Mouse (Mus musculus): Measurements from ENCODE around the gene Nrros. TPM values are rescaled to one million over a fixed set of nuclear protein-coding genes. Genes with fewer than 3 reads are reported as not detected.
"Not testable (repeated sequence)": the region's sequence is repeated elsewhere in the genome, so short reads cannot be mapped to it uniquely, and the experiment has no call there.

The Nrros gene
- polyA plus RNA-seq, 2 experiments from 2014 or later = 61.7 to 77.0 TPM

GRCm38 (mm10) chr16:32114406-32114805 lies 51.0 kb downstream of the Nrros start:
- ATAC-seq = no peak

GRCm38 (mm10) chr16:32113541-32114218 lies 51.7 kb downstream of the Nrros start:
- peak; percentile 91 for ATAC-seq

- ATAC-seq = peak; percentile 15
Measured at GRCm38 (mm10) chr16:32110951-32111699, 54.3 kb downstream of the Nrros start.

- ATAC-seq = no peak
Measured at GRCm38 (mm10) chr16:32108578-32108977, 56.8 kb downstream of the Nrros start.

- peak; percentile 23 for ATAC-seq
Measured at GRCm38 (mm10) chr16:32108170-32108569, 57.2 kb downstream of the Nrros start.

- ATAC-seq = peak; percentile 90
Measured at GRCm38 (mm10) chr16:32107342-32108045, 57.9 kb downstream of the Nrros start.

- ATAC-seq = no peak
Measured at GRCm38 (mm10) chr16:32105698-32106097, 59.7 kb downstream of the Nrros start.

- no peak for ATAC-seq
Measured at GRCm38 (mm10) chr16:32102295-32102694, 63.1 kb downstream of the Nrros start.

- peak; percentile 94 for ATAC-seq
Measured at GRCm38 (mm10) chr16:32099638-32100150, 65.7 kb downstream of the Nrros start, which contains the start of the genes Pigx and Cep19. Gene Pigx (minus strand): TSS chr16:32099740. Gene Cep19 (plus strand): TSS chr16:32099800.

GRCm38 (mm10) chr16:32098897-32099637 lies 66.3 kb downstream of the Nrros start:
- peak; percentile 10 for ATAC-seq

GRCm38 (mm10) chr16:32097757-32098156 lies 67.6 kb downstream of the Nrros start:
- ATAC-seq = not testable (repeated sequence)

Other genes with a start within 250 kb of the Nrros start
- gene Pigz, start 231.7 kb downstream of the Nrros start, polyA plus RNA-seq (2017; shearing (Covaris generic)) = under 1 TPM; 0.65 to 0.67 TPM
- 1 to 10 TPM; 1.3 to 2.6 TPM for gene 0610012G03Rik, start 217.1 kb downstream of the Nrros start, polyA plus RNA-seq (2017; shearing (Covaris generic))
- gene Ncbp2, start 217.1 kb downstream of the Nrros start, polyA plus RNA-seq (2017; shearing (Covaris generic)) = 10 to 100 TPM; 35.0 to 38.4 TPM
- gene Senp5, start 162.3 kb downstream of the Nrros start, polyA plus RNA-seq (2017; shearing (Covaris generic)) = 10 to 100 TPM in 1 of 2 experiments, 1 to 10 TPM in 1; 8.3 to 13.3 TPM
- 10 to 100 TPM; 65.2 to 77.0 TPM for gene Pak2, start 86.3 kb downstream of the Nrros start, polyA plus RNA-seq (2017; shearing (Covaris generic))
- 100 to 1,000 TPM; 108 to 131 TPM for gene Pigx, start 65.9 kb downstream of the Nrros start, polyA plus RNA-seq (2017; shearing (Covaris generic))
- 10 to 100 TPM; 35.0 to 37.8 TPM for gene Cep19, start 65.8 kb downstream of the Nrros start, polyA plus RNA-seq (2017; shearing (Covaris generic))
- gene Bex6, start 14.2 kb upstream of the Nrros start, polyA plus RNA-seq (2017; shearing (Covaris generic)) = not detected
- 1 to 10 TPM; 5.3 to 5.5 TPM for gene Fbxo45, start 81.6 kb upstream of the Nrros start, polyA plus RNA-seq (2017; shearing (Covaris generic))
- 10 to 100 TPM; 21.4 to 22.3 TPM for gene Wdr53, start 81.6 kb upstream of the Nrros start, polyA plus RNA-seq (2017; shearing (Covaris generic))
- not detected for gene Smco1, start 105.9 kb upstream of the Nrros start, polyA plus RNA-seq (2017; shearing (Covaris generic))
- gene Rnf168, start 111.9 kb upstream of the Nrros start, polyA plus RNA-seq (2017; shearing (Covaris generic)) = 1 to 10 TPM; 7.7 to 8.1 TPM
- 10 to 100 TPM; 15.4 to 22.3 TPM for gene Ubxn7, start 166.7 kb upstream of the Nrros start, polyA plus RNA-seq (2017; shearing (Covaris generic))
- not detected for gene Tm4sf19, start 234.9 kb upstream of the Nrros start, polyA plus RNA-seq (2017; shearing (Covaris generic))

Data from CD4-positive, CD25-positive, alpha-beta regulatory T cell, adult 4 months (primary cell).